Comparison of ENCODE assay signal across 18 mouse cellular contexts in the genomic region with DNA sequence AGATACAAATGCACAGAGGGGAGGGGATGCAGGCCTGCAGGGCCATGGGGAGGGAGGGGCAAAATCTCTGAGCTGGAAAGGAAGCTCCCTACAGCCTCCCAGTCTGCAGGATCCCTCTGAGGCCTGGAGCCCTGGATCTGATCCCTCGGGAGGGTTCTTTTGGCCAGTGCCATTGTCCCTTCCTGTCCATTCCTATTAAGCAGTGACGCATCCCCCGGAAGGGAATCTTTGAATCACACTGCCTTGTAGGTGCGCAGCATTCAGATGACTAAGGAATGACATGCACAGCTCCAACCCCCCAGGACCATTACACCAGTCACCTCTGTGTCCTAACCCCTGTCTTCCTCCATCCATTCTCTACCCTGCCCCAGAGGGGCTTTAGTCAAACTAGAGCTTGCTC. TPM values are rescaled to one million over a fixed set of nuclear protein-coding genes. Genes with fewer than 3 reads are reported as not detected.
DNase-seq lines count a peak whose midpoint lies in the region; ATAC-seq and TF ChIP-seq lines count a peak whose summit lies in the region.
"Had no signal": no experiment of that assay in that cellular context is flagged by ENCODE, and none has a peak within 500 bp of the region (broad histone marks: within the 10 kb centered on the region; RNA-seq: fewer than 3 reads in every experiment).

No protein-coding gene starts in this region.

- H3K9me3 ChIP-seq in kidney, embryonic 16.5 days (ENCODE audit: low read length): no peaks in the 10 kb centered on the region
- H3K9me3 ChIP-seq: G1E; liver, embryonic 15.5 days; neural tube, embryonic 12.5 days; stomach, embryonic 15.5 days had no signal

- WGBS in kidney, embryonic 16.5 days: 58% methylated on average over 4 of the region's 4 CpGs
- WGBS in cerebellum, adult 2 months: 69% methylated on average over 4 of the region's 4 CpGs

- H3K27me3 ChIP-seq in kidney, embryonic 16.5 days (ENCODE audit: insufficient read depth, low read length): no peaks in the 10 kb centered on the region
- no peaks in the 10 kb centered on the region for H3K27me3 ChIP-seq in cerebellum, adult 2 months (ENCODE audit: control insufficient read depth, insufficient read depth, low read length)
- H3K27me3 ChIP-seq: neural tube, embryonic 12.5 days; stomach, embryonic 15.5 days had no signal

- H3K36me3 ChIP-seq in kidney, embryonic 16.5 days (ENCODE audit: insufficient read depth, low read length): no peaks in the 10 kb centered on the region
- H3K36me3 ChIP-seq: G1E; liver, embryonic 15.5 days; neural tube, embryonic 12.5 days; stomach, embryonic 15.5 days had no signal

- no peak overlapping the region for H3K27ac ChIP-seq in kidney, embryonic 16.5 days (ENCODE audit: low read length)
- no peak overlapping the region for H3K27ac ChIP-seq in cerebellum, adult 2 months (ENCODE audit: insufficient read depth, low read length)
- H3K27ac ChIP-seq: liver, embryonic 15.5 days; neural tube, embryonic 12.5 days; stomach, embryonic 15.5 days had no signal

- no peak for TF ChIP-seq POLR2A in cerebellum, adult 2 months (IDR thresholded peaks at IDR 0.05; ENCODE audit: borderline replicate concordance, insufficient read depth, low read length)

- H3K4me3 ChIP-seq in kidney, embryonic 16.5 days (ENCODE audit: low read length): no peak overlapping the region
- no peak overlapping the region for H3K4me3 ChIP-seq in cerebellum, adult 2 months (replicated peaks; ENCODE audit: insufficient read depth, low read depth, low read length)
- H3K4me3 ChIP-seq: liver, embryonic 15.5 days; neural tube, embryonic 12.5 days; stomach, embryonic 15.5 days had no signal

- H3K9ac ChIP-seq in kidney, embryonic 16.5 days (replicated peaks; ENCODE audit: low read length): no peak overlapping the region
- H3K9ac ChIP-seq: liver, embryonic 15.5 days; neural tube, embryonic 12.5 days; stomach, embryonic 15.5 days had no signal

- no peak for TF ChIP-seq CTCF in cerebellum, adult 2 months (IDR thresholded peaks at IDR 0.05; ENCODE audit: borderline replicate concordance, insufficient read depth, low read depth, low read length)

- H3K4me1 ChIP-seq in kidney, embryonic 16.5 days (ENCODE audit: insufficient read depth, low read length): peaks cover 36% of the 10 kb centered on the region
- H3K4me1 ChIP-seq in cerebellum, adult 2 months (ENCODE audit: control insufficient read depth, insufficient read depth, low read length): peaks cover 20% of the 10 kb centered on the region

- DNase-seq in gastrocnemius, postnatal 25 days: peak; percentile 31
- DNase-seq in gastrocnemius, adult 8-10 months (ENCODE audit: low spot score in 2 of 2): no peak
- DNase-seq in kidney, postnatal 10 days: peak; percentile 57
- DNase-seq in 3T3-L1 (ENCODE audit: low read depth, low spot score): peak; percentile 85
- DNase-seq in ZHBTc4 (ENCODE audit: low read depth, low spot score): peak; percentile 37
- DNase-seq in cerebellum, adult 2 months: no peak
- DNase-seq: cerebellum, postnatal 14 days; gastrocnemius, postnatal 36 days; lung, postnatal 36 days; thymus, postnatal 14 days had no signal

- ATAC-seq in kidney, embryonic 16.5 days (ENCODE audit: low FRiP score, low TSS enrichment): no peak
- no peak for ATAC-seq in megakaryocyte, adult 5-6 weeks (ENCODE audit: poor library complexity, severe bottlenecking)
- ATAC-seq: activated CD4-positive, CD25-positive, alpha-beta regulatory T cell, adult 4 months; inflammation-experienced regulatory T-cells, adult 6 months had no signal

- H3K4me2 ChIP-seq in kidney, embryonic 16.5 days (replicated peaks; ENCODE audit: low read depth, low read length): no peak overlapping the region
- H3K4me2 ChIP-seq: liver, embryonic 15.5 days; neural tube, embryonic 12.5 days; stomach, embryonic 15.5 days had no signal

RNA-seq across cellular contexts. Expression of gene C77080, which starts 2.1 kb away (rescaled TPM):
- total RNA-seq in gastrocnemius, postnatal 25 days (2021): 1 to 10 TPM; 1.3 to 2.0 TPM
- 1 to 10 TPM in 1 of 4 experiments, under 1 TPM in 3; 0.58 to 1.6 (median 0.75) TPM for total RNA-seq in gastrocnemius, adult 8-10 months (2022)
- 9.3 and 10.4 TPM in 2 replicates for polyA plus RNA-seq in kidney, embryonic 16.5 days (2015; fragmentation: Nextera tagmentation; extraction: Ambion mirVana)
- 15.6 and 18.5 TPM in 2 replicates for polyA plus RNA-seq in cerebellum, adult 2 months (2012; rRNA removed)
- not detected in 2 replicates for total RNA-seq in megakaryocyte, adult 5-6 weeks (2015)
- total RNA-seq in megakaryocyte, adult 5-6 weeks (2017): not detected in 2 replicates

RNA-seq across cellular contexts. Expression of gene Sync, which starts 28.3 kb away (rescaled TPM):
- 10 to 100 TPM; 40.2 to 44.7 TPM for total RNA-seq in gastrocnemius, postnatal 25 days (2021)
- 10 to 100 TPM; 46.1 to 56.7 (median 48.1) TPM for total RNA-seq in gastrocnemius, adult 8-10 months (2022)
- 1.2 and 1.3 TPM in 2 replicates for polyA plus RNA-seq in kidney, embryonic 16.5 days (2015; fragmentation: Nextera tagmentation; extraction: Ambion mirVana)
- polyA plus RNA-seq in cerebellum, adult 2 months (2012; rRNA removed): 1.00 and 1.4 TPM in 2 replicates
- not detected in 2 replicates for total RNA-seq in megakaryocyte, adult 5-6 weeks (2015)
- 1.3 TPM in 1 of 2 replicates, not detected in the other for total RNA-seq in megakaryocyte, adult 5-6 weeks (2017)

Comparison
In these comparisons a context has a peak if more than half of its experiments do, and no peak if none do; other contexts are left out.
1. DNase-seq: peak in gastrocnemius, postnatal 25 days (single experiment), kidney, postnatal 10 days (single experiment), 3T3-L1 (single experiment) and ZHBTc4 (single experiment); none in gastrocnemius, adult 8-10 months (0 of 2) and cerebellum, adult 2 months (0 of 2).
2. RNA of gene Sync, which starts 28.3 kb away (total RNA-seq): 46.1 to 56.7 TPM in gastrocnemius, adult 8-10 months and 40.2 to 44.7 TPM in gastrocnemius, postnatal 25 days; 1.3 TPM in megakaryocyte, adult 5-6 weeks; every median in the first group is over 10 times any median in the second.